Mouse (Mus musculus) cerebellum, postnatal 25 days (tissue): Measurements from ENCODE around the gene Nek6.
A peak's percentile ranks its signal among the peaks of the same experiment; 100 is the strongest.

Source experiments
- DNase-seq, 2 experiments: peaks; one replicate each; pipeline ENCODE4 v3.0.0; 2021; ENCODE audit warnings: mixed read lengths in 2 of 2

Gene Nek6

DNA sequence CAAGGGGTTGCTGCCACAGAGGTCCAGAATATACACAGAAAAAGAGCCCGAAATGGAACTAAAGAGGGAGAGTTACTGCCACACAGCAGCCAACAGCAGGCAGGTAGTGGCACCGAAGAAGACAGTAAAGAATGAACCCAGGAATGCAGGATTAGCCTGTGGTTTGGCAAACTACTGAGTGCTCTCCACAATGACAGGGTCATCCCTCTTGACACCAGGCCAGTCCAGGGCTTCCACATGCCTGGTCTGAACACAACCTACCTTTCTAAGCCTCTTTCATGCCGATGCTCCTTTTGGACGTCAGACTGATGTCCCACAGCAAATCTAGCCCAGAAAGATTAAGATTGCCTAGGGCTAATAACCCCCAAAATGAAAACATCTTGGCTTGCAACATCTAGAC, 117.4 kb downstream of the Nek6 start:
- DNase-seq, result no peak

DNA sequence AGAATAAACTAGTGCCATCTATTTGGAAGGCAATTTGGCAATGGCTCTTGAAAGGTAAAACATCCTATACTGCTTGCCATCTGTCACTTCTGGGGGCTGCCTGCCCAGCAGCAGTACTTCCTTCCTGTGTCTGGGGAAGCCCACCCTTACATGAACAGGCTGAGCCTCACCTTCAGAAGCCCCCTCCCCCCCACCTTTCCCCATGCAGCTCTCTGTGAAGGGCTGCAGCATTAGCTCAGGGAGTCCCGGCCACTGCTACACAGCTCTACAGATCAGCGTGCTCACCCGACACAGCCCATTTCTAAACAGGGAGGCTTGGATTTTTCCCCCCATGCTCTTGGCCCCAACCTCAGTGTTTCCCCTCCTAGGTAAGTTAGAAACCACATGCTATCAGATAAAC, 118.0 kb downstream of the Nek6 start:
- no peak for DNase-seq

DNA sequence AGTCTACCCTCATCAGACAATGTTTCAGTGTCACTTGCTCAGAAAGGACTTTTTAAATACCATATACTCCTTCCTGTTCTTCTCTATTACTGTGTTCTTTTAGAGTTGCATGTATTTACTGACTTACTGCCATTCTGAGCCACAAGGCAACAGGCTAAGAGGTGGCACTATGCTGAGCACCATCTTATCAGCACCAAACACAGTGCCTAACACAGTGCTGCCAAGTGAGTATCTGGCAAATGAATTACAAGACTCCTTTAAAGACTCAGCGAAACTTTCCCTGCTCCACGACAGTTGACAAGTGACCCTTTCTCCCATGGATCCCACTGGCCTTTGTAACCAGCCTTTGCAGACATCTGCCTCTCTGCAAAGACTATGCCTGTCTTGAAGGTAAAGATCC, 119.1 kb downstream of the Nek6 start:
- DNase-seq, result no peak

DNA sequence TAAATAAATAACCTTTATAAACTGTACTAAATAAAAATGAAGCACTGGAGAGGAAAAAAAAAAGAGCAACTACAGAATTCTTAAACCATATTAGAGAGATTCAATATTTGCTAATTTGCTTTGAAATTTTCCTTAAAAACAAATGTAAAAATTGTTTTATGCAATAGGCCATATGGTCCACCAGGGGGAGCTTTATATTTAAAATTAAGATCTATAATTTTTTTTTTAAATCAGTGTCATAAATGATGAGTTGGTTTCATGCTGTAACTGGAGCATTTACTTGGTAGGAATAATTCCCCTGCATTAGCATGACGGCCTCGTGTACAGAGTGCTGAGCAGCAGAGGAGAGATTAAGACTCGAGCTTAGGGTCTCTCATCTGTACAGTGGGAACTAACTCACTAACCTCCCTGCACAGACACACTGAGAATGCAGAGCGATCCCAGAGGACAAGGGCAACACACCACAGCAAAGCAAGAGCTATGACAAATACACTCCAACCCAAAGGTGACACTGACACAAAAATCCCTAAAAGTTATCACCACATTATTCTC, 126.3 kb downstream of the Nek6 start:
- no peak for DNase-seq

DNA sequence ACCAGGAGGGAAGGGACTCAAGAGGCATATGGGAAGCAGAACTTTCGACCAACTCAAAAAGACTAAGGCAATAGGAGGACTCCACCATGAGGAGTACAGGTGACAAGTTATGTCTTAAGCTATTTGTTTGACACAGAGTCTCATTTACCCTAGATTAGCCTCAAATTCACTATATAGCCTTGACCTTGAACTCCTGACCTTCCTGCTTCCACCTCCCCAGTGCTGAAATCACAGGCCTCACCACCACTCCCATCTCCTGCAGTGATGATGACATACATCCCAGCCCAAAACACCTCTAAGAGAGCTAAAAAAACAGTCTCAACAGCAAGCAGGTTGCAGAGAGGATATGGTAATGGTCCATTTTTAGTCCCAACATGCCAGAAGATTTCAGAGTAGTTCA, 130.3 kb downstream of the Nek6 start:
- DNase-seq, result no peak

DNA sequence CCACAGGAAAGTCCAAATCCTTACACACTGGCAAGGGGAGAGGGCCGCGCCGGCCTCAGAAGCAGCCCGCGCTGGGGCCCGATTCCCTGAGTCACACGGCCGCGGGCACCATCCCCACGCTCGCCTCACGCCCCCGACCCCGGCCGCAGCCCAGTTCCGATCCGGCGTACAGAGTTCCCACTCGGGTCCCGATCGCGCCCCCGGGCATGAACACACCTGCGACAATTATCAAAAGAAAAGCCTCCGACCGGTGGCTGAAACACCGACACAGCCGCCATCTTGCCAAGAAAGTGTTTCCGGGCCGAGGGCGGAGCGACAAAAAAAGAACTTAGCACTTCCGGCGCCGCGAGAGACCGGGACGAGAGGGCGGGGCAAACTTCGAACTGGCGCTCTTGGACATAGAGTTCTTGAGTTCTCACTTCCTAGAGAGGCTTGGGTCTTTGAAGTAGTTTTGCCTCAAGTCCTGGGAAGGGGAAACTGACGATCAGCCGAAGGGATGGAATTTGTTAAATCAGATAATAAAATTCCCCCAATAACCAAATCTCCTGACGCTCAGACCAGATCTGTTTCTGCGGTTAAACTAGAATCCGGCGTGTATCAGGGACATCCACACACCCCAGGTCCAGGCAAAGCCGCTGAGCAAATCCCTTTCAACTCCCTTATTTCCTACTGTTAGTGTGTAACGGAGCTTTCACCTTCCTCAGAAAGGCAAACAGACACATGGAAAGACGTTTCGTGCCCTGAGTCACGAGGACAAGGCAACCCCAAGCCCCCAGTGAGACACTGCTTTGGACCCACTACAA, 132.4 kb downstream of the Nek6 start, which contains the start of gene Psmb7:
Psmb7 (minus strand) TSS at position 463 of the 803 bp plus-strand sequence.
- peak; percentile 84 to 93 for DNase-seq
